Mouse (Mus musculus) hindbrain, embryonic 11.5 days (tissue): ENCODE data around the gene Hap1. TPM values are rescaled to one million over a fixed set of nuclear protein-coding genes. Genes with fewer than 3 reads are reported as not detected.

Experiments
- ATAC-seq: fragments of 200-750 bp; cut with Nextera tagmentation; 2 replicates; pipeline ENCODE4 v1.8.0; 2017; ENCODE audit warnings: mild to moderate bottlenecking, moderate TSS enrichment, moderate library complexity; ENCODE audit not compliant: low FRiP score
- DNase-seq: peaks from one replicate; pipeline ENCODE4 v3.0.0-alpha.2; 2015; ENCODE audit warnings: low spot score
- H3K27ac ChIP-seq: fragments of 300-500 bp; sonication (generic); 2 replicates; pipeline ENCODE4 v1.5.1; 2014; ENCODE audit warnings: mild to moderate bottlenecking, low read depth, low read length
- H3K27me3 ChIP-seq: fragments of 300-500 bp; sonication (generic); 2 replicates; pipeline ENCODE4 v1.6.1; 2014; ENCODE audit warnings: mild to moderate bottlenecking, low read length, moderate library complexity, mixed read lengths; ENCODE audit not compliant: control insufficient read depth, insufficient read depth
- H3K36me3 ChIP-seq: fragments of 300-500 bp; sonication (generic); 2 replicates; pipeline ENCODE4 v1.6.1; 2014; ENCODE audit warnings: mild to moderate bottlenecking, low read length, moderate library complexity, mixed read lengths; ENCODE audit not compliant: control insufficient read depth, insufficient read depth
- H3K4me1 ChIP-seq: fragments of 300-500 bp; sonication (generic); replicated peaks from 2 replicates; pipeline ENCODE4 v1.6.1; 2014; ENCODE audit warnings: low read length, mixed read lengths; ENCODE audit not compliant: control insufficient read depth, insufficient read depth
- H3K4me2 ChIP-seq: fragments of 300-500 bp; sonication (generic); replicated peaks from 2 replicates; pipeline ENCODE4 v1.6.1; 2014; ENCODE audit warnings: mild to moderate bottlenecking, low read depth, low read length
- H3K4me3 ChIP-seq: fragments of 300-500 bp; sonication (generic); 2 replicates; pipeline ENCODE4 v1.5.1; 2014; ENCODE audit warnings: low read depth, low read length
- H3K9ac ChIP-seq: fragments of 300-500 bp; sonication (generic); 2 replicates; pipeline ENCODE4 v1.6.1; 2014; ENCODE audit warnings: low read depth, low read length
- H3K9me3 ChIP-seq: fragments of 300-500 bp; sonication (generic); 2 replicates; pipeline ENCODE4 v1.6.1; 2016; ENCODE audit warnings: low read length; ENCODE audit not compliant: control insufficient read depth
- WGBS: fragments of 180-500 bp; shearing (Covaris S2); extraction: QIAGEN DNeasy Blood & Tissue Kit; methylation state at CpG from one replicate; pipeline ENCODE4 v1.1.7; 2014; 5-methylcytosine and 5-hydroxymethylcytosine counted together
- polyA plus RNA-seq: library from polyadenylated mRNA; unstranded; fragments of >200 nt; fragmentation: Nextera tagmentation; extraction: Ambion mirVana; gene quantifications from 2 replicates; pipeline ENCODE4 v1.2.1, GENCODE M21; 2014

Gene Hap1
- 12.0 and 12.8 TPM in 2 replicates for polyA plus RNA-seq

DNA sequence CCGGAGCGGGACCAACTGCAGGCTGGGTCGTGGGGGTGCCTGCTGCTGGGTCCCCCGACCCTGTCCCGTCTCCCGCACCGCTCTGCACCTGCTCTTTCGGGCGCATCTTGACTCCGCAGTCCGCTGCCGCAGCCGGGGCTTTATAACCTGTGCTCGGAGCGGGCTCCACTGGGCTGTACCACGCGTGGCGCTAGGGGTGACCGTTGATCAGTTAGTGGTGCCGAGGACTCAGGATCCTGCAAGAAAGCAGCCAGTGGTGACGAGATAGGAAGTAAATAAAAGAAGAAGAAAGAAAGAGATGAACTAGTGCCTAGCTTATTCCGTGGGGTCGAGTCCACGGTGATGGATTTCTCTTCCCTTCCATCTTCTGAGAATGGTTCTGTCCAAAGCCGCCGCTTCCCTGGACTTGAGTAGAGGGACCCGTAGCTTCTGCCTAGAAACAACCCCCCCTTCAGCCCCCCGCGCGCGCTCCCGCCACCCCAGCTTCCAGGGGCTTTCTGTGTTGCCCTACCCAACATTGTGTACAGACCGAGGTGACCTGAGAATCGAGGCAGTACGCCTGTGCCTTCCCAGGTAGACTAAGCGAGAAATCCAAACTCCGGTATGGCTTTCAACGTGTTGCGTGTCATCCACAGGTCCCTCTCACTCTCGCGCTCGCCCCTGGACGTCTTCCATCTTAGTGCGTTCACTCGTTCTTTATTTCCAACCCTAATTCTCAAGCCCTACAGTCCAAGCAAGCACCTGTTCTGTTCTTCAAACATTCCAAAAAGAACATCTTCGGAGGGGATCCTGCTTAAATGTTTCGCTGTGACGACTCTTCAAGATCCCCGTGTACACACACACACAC, at the start of gene Hap1:
Gene Hap1 (minus strand): TSS at position 157 of the 847 bp plus-strand sequence.
- peak; percentile 88 for DNase-seq
- H3K27me3 ChIP-seq: peaks cover 18% of the 10 kb centered on the region; the same call in 1 of the 2 replicates
- H3K27ac ChIP-seq: no peak within 1 kb of the TSS
- H3K9me3 ChIP-seq: no peaks in the 10 kb centered on the region
- H3K4me1 ChIP-seq: no peaks in the 10 kb centered on the region; the same call in 1 of the 2 replicates
- 2% methylated on average over 48 of the region's 49 CpGs for WGBS
- ATAC-seq: peak; percentile 79
- H3K36me3 ChIP-seq: no peaks in the 10 kb centered on the region
- H3K9ac ChIP-seq: peak within 1 kb of the TSS; percentile 71
- H3K4me3 ChIP-seq: peak within 1 kb of the TSS; percentile 79
- peak within 1 kb of the TSS; percentile 98 for H3K4me2 ChIP-seq

DNA sequence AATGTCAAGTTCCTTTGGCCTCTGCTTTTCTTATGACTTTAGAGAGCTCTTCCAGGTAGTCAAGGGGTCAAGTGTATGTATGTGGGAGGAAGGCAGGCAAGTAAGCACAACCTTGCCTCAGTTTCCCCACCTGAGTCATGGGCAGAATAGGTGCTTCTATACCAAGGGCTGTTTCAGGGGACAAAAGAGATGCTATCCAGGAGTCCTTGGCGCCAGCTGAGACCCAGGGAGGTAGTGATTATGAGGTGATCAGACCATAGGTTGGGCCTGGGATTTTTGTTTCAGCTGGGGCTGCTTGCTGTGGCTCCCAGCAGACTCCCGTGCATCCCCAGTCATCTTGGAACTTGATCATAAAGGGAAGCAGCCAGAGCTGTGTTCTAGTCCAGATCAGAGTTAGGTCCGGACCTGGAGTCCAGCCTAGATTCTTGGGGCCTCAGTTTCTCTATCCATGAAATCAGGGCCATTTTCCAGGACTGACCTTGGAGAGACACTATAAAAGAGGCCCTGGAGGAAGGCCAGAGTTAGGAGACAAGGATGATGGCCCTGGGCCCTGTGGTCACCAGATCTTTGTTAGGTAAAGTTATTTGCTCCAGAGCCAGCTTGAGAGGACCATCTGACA, 48.6 kb upstream of the Hap1 start:
- H3K27ac ChIP-seq: no peak overlapping the region
- 89% methylated on average over 3 of the region's 3 CpGs for WGBS
- no peak overlapping the region for H3K4me3 ChIP-seq
- H3K4me1 ChIP-seq: no peaks in the 10 kb centered on the region
- H3K9ac ChIP-seq: no peak overlapping the region
- ATAC-seq (no peak), DNase-seq (no peak)
- H3K4me2 ChIP-seq: no peak overlapping the region
- H3K27me3 ChIP-seq: no peaks in the 10 kb centered on the region
- no peaks in the 10 kb centered on the region for H3K36me3 ChIP-seq
- no peaks in the 10 kb centered on the region for H3K9me3 ChIP-seq

DNA sequence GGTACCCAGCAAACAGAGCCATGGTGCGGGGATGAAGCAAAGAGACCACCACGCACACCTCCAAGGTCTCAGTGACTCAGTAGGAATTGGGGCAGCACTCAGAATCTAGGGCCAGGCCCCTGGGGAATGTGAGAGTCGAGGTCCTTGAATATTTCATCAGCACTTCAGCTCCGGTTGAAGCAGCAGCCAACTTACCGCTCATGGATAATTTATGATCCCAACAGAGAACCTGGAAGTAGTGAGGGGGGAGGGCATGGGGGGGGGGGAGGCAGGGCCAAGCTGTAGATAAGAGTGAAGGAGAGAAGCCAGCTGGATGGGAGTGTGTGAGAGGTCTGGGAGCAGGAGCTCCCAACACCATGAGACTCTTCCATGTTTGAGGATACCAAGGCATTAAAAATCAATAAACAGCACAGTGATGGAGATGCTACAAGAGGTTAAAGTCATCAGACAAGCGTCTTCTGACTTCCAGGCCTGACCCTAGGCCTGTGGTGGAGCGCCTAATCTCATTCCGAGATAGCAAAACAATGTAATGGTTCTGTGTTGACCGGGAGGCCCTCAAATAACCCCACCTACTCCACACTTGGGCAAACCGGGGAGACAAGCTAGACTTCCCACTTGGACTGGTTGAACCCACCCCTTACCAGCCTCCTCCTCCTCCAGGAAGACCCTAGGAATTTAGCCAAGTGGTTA, 47.7 kb upstream of the Hap1 start:
- no peaks in the 10 kb centered on the region for H3K4me1 ChIP-seq
- H3K27me3 ChIP-seq: no peaks in the 10 kb centered on the region
- no peaks in the 10 kb centered on the region for H3K36me3 ChIP-seq
- no peak overlapping the region for H3K4me3 ChIP-seq
- ATAC-seq: no peak
- no peak overlapping the region for H3K9ac ChIP-seq
- no peaks in the 10 kb centered on the region for H3K9me3 ChIP-seq
- H3K4me2 ChIP-seq: no peak overlapping the region
- DNase-seq: no peak
- H3K27ac ChIP-seq: no peak overlapping the region
- 78% methylated on average over 10 of the region's 10 CpGs for WGBS

DNA sequence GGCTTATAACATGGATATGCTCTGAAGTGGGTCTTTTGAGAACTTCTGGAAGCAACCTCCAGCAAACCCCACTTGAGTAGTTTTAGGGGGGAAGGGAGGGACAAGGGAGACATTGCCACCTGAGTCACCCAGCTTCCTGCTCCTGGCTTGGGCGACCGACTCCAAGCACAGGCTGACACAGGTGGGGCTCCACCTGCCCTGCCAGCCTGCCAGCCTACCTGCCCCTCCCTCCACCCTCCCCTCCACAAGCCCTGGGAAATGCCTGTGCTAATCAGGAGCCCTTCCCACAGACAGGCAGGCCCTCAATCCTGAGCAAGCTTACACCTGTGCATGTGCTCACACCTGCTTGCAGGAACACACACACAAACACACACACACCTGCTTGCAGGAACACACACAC, 46.8 kb upstream of the Hap1 start:
- Histone ChIP-seq H3K27me3 (no peaks in the 10 kb centered on the region), H3K9me3 (no peaks in the 10 kb centered on the region), H3K27ac (no peak overlapping the region), H3K4me1 (no peaks in the 10 kb centered on the region), H3K36me3 (no peaks in the 10 kb centered on the region), H3K9ac (no peak overlapping the region), H3K4me3 (no peak overlapping the region), H3K4me2 (no peak overlapping the region)
- ATAC-seq: no peak
- WGBS: 75% methylated on average over 2 of the region's 2 CpGs
- DNase-seq: no peak

DNA sequence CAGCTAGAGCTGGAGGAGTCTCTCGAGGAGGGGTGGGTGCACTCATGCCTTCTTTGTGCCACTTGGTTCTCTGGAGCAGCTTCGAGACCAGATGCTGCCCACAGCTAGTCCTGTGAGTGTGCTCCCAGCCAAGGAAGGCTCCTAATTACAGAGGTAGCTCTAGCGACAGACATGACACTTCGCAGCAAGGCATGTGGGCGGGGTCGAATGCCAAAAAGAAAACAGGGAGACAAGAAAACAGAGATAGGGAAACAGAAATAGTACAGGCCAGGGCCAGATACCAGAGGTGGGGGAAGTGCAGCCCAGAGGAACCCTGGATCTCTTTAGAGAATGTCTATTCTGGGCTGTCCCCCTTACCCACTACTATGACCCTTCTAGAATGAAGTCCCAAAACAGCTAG, 46.3 kb upstream of the Hap1 start:
- H3K4me2 ChIP-seq: no peak overlapping the region
- no peaks in the 10 kb centered on the region for H3K27me3 ChIP-seq
- no peaks in the 10 kb centered on the region for H3K4me1 ChIP-seq
- ATAC-seq (no peak), DNase-seq (no peak)
- H3K4me3 ChIP-seq: no peak overlapping the region
- no peaks in the 10 kb centered on the region for H3K9me3 ChIP-seq
- 34% methylated on average over 6 of the region's 6 CpGs for WGBS
- H3K36me3 ChIP-seq: no peaks in the 10 kb centered on the region
- H3K9ac ChIP-seq: 0 out of 2 replicates have a peak overlapping the region, but pooled peaks have one; percentile 23
- H3K27ac ChIP-seq: no peak overlapping the region

DNA sequence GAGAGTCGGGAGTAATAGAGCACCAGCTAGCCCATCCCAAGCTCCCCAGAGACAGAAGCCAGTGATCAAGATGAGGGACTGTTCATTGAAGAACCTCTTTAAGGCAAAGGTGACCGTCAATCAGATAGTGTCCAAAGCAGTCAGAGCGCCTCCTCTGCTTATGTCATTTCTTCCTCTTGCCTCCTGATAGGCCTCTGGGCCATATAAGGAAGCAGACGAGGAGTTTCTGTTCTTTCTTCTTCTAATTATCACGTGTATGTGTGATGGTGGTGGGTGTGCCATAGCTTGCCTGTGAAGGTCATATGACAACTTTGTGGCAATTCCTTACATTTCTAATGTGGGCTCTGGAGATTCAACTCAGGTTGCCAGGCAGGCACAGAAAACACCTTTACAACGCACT, 44.9 kb upstream of the Hap1 start:
- Histone ChIP-seq H3K4me3 (no peak overlapping the region), H3K9me3 (no peaks in the 10 kb centered on the region), H3K9ac (no peak overlapping the region), H3K36me3 (no peaks in the 10 kb centered on the region), H3K4me1 (no peaks in the 10 kb centered on the region; the same call in 1 of the 2 replicates), H3K4me2 (no peak overlapping the region), H3K27me3 (peaks cover 10% of the 10 kb centered on the region), H3K27ac (no peak overlapping the region)
- WGBS: 80% methylated on average over 6 of the region's 6 CpGs
- DNase-seq: no peak
- ATAC-seq: no peak

DNA sequence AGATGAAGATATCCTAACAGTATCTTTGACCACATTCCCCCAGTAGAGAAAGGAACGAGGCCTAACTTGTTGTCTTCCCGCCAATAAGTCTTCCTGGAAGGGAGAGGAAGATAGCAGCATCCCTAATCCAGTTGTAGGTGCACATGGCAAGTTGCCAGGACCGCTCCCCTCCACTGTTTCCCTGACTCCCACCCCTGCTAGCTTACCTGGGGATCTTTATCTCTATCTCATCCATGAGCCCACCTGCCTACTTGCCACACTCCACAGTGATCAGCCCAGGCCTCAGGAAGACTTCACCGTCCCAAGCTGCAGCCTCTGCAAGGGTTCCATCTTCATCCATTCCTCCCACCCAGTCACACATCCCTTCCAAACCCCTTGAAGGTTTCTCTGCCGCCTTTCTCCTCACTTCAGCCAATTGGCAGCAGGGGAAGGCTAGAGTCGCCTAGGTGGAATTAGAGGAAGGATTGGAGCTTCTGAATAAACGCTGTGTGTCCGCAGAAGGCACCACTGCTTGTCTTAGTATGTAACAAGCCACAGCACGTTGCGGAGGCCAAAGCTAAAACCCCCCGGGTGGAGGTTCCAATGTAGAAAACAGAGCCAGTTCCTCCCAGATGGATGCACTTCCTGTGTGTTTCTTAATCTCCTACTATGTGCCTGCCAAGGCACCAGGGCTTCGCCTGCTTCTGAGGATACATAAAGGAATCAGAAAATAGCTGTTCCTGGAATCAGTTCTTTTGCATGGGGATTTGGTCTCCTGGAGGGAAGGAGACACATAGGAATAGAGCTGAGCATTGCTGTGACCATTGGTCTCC, 44.0 kb upstream of the Hap1 start:
- no peaks in the 10 kb centered on the region; the same call in 1 of the 2 replicates for H3K4me1 ChIP-seq
- H3K36me3 ChIP-seq: no peaks in the 10 kb centered on the region

DNA sequence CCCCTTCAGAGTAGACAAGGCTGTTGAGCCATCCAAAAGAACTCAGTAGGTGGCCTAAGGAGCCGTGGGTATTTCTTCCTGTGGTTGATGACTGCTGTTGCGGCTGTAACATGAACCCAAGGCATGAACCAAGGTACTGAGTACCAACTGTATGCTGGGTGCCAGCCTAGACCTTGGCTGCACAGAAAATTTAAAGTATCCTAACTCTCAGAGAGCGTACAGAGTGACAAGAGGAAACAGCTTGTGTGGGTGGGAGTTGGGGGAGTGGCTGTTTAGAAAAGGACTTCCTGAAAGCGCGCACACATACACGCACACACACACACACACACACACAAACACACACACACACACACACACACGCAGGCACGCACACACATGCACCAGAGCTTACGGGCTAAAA, 43.4 kb upstream of the Hap1 start:
- no peak overlapping the region for H3K4me2 ChIP-seq
- no peak for DNase-seq
- H3K27me3 ChIP-seq: peaks cover 16% of the 10 kb centered on the region
- no peaks in the 10 kb centered on the region for H3K36me3 ChIP-seq
- no peak for ATAC-seq
- H3K4me1 ChIP-seq: no peaks in the 10 kb centered on the region; the same call in 1 of the 2 replicates
- WGBS: 80% methylated on average over 9 of the region's 9 CpGs
- no peak overlapping the region for H3K9ac ChIP-seq
- H3K9me3 ChIP-seq: no peaks in the 10 kb centered on the region
- H3K27ac ChIP-seq: no peak overlapping the region
- no peak overlapping the region for H3K4me3 ChIP-seq

More for the DNA sequence above, 44.0 kb upstream of the Hap1 start:
- Histone ChIP-seq H3K9ac (no peak overlapping the region), H3K27ac (no peak overlapping the region), H3K4me3 (no peak overlapping the region), H3K9me3 (no peaks in the 10 kb centered on the region), H3K27me3 (peaks cover 16% of the 10 kb centered on the region), H3K4me2 (no peak overlapping the region)
- no peak for DNase-seq
- ATAC-seq: no peak
- 81% methylated on average over 12 of the region's 12 CpGs for WGBS
